Mouse (Mus musculus) heart, adult 2 months (tissue): ENCODE results near the gene Susd4.

ENCODE experiments used
- CTCF ChIP-seq: fragments of 200-600 bp; IDR thresholded peaks from 2 replicates; pipeline ENCODE4 v1.8.1; 2022; ENCODE audit warnings: antibody characterized with exemption, mild to moderate bottlenecking, moderate library complexity
- POLR2A ChIP-seq: fragments of 200-500 bp; IDR thresholded peaks from 2 replicates; pipeline ENCODE4 v1.6.1; 2011; ENCODE audit warnings: mild to moderate bottlenecking, low read depth, low read length, control low read depth; ENCODE audit not compliant: insufficient read depth

DNA sequence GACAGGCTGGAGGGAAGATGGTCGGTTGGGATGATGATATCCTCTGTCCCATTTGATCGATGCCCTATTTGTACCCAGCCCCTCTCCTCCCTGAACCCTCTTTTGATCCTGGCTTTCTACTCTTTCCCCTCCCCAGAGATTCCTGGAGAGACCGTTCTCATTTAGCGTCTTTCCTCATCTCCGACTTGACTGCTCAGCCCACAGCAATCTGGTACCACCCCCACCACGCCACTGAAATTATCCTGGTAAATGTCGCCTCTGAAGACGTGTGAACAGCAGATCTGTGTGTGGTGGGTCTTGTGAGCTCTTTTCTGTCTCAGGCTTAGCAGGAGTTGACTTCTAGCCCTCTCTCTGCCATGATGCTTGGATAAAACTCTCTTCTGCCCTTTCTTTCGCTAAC, 31.0 kb downstream of the Susd4 start:
- no peak for TF ChIP-seq CTCF
- TF ChIP-seq POLR2A, result no peak
